Mouse (Mus musculus): ENCODE measurements at regions not wholly inside any gene's neighbourhood (a gene's known extent, or its start where the extent isn't known, plus 50 kb on each side); places are given as distances from the start of the nearest gene placed in this dataset.

GRCm38 (mm10) chr9:31543691-31544052 lies 79.4 kb upstream of the Tmem45b start:
- no peak for TF ChIP-seq CTCF (IDR thresholded peaks at IDR 0.05; ENCODE audit: low read depth)
- TF ChIP-seq EP300 (IDR thresholded peaks at IDR 0.05; ENCODE audit: low read depth) = no peak
